Mouse (Mus musculus) erythroblast, embryonic 14.5 days (primary cell): ENCODE data around the gene Plekho2. TPM values are rescaled to one million over a fixed set of nuclear protein-coding genes. Genes with fewer than 3 reads are reported as not detected.

ENCODE experiments used
- H3K27me3 ChIP-seq: 2 replicates; pipeline ENCODE4 v1.6.1; 2012; ENCODE audit warnings: inconsistent platforms; ENCODE audit not compliant: control insufficient read depth
- H3K36me3 ChIP-seq: 2 replicates; pipeline ENCODE4 v1.6.1; 2012; ENCODE audit warnings: mild to moderate bottlenecking, inconsistent platforms; ENCODE audit not compliant: control insufficient read depth
- H3K4me1 ChIP-seq: 2 replicates; pipeline ENCODE4 v1.6.1; 2012; ENCODE audit warnings: inconsistent platforms; ENCODE audit not compliant: control insufficient read depth
- H3K4me3 ChIP-seq: replicated peaks from 2 replicates; pipeline ENCODE3; 2012; ENCODE audit warnings: moderate library complexity, mild to moderate bottlenecking, inconsistent platforms
- H3K9me3 ChIP-seq: 2 replicates; pipeline ENCODE4 v1.6.1; 2012; ENCODE audit warnings: low read length, inconsistent platforms, mixed read lengths; ENCODE audit not compliant: control insufficient read depth
- GATA1 ChIP-seq: IDR thresholded peaks from 2 replicates; pipeline ENCODE4 v1.6.1; 2012; ENCODE audit warnings: low read length, inconsistent platforms, mixed read lengths
- TAL1 ChIP-seq: IDR thresholded peaks from 3 replicates; pipeline ENCODE4 v1.6.1; 2012; ENCODE audit warnings: low read length, inconsistent platforms, mixed read lengths
- polyA plus RNA-seq: library from polyadenylated mRNA; stranded (reverse); fragments of >175 nt; gene quantifications from 2 replicates; pipeline ENCODE4 v1.2.3, GENCODE M21; 2012

Gene Plekho2
- polyA plus RNA-seq, 1 experiment = 11.7 TPM

- Histone ChIP-seq H3K4me3 (no peak overlapping the region), H3K27me3 (no peaks in the 10 kb centered on the region), H3K9me3 (no peaks in the 10 kb centered on the region), H3K36me3 (peaks cover 100% of the 10 kb centered on the region), H3K4me1 (peaks cover 90% of the 10 kb centered on the region)
- no peak for TF ChIP-seq TAL1
- TF ChIP-seq GATA1 = no peak
Observed at GRCm38 (mm10) chr9:65558806-65559205, 21.0 kb downstream of the Plekho2 start.

DNA sequence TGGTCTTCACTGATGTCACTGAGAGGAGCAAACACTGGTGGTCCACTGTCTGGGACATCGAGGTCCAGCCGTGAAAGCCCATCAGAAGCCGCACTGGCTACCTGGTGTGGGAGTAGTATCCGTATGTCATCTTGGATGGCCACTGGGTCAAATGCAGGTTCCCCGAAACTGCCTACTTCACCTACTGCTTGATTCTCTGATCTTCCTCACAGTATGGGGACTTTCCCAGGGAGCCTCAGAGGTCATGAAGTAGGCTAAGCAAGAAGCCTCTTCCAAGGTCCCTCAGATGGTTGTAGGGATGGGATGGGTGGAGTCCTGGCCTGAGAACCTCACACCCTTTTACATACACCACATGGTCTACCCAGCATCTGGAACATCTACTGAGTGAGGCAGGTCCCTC lies 22.9 kb downstream of the Plekho2 start:
- H3K4me3 ChIP-seq = no peak overlapping the region
- H3K27me3 ChIP-seq = no peaks in the 10 kb centered on the region
- H3K9me3 ChIP-seq = no peaks in the 10 kb centered on the region
- H3K36me3 ChIP-seq = peaks cover 100% of the 10 kb centered on the region
- H3K4me1 ChIP-seq = peaks cover 92% of the 10 kb centered on the region
- no peak for TF ChIP-seq TAL1
- no peak for TF ChIP-seq GATA1

- Histone ChIP-seq H3K9me3 (no peaks in the 10 kb centered on the region), H3K36me3 (peaks cover 100% of the 10 kb centered on the region), H3K4me3 (no peak overlapping the region), H3K27me3 (no peaks in the 10 kb centered on the region), H3K4me1 (peaks cover 92% of the 10 kb centered on the region)
- TF ChIP-seq TAL1 (no peak), GATA1 (no peak)
Observed at GRCm38 (mm10) chr9:65556349-65556748, 23.5 kb downstream of the Plekho2 start.

GRCm38 (mm10) chr9:65555621-65556020 lies 24.2 kb downstream of the Plekho2 start:
- Histone ChIP-seq H3K4me3 (peak overlapping the region; percentile 57), H3K27me3 (no peaks in the 10 kb centered on the region), H3K36me3 (peaks cover 100% of the 10 kb centered on the region), H3K4me1 (peaks cover 93% of the 10 kb centered on the region), H3K9me3 (no peaks in the 10 kb centered on the region)
- TF ChIP-seq GATA1 (no peak), TAL1 (no peak)

DNA sequence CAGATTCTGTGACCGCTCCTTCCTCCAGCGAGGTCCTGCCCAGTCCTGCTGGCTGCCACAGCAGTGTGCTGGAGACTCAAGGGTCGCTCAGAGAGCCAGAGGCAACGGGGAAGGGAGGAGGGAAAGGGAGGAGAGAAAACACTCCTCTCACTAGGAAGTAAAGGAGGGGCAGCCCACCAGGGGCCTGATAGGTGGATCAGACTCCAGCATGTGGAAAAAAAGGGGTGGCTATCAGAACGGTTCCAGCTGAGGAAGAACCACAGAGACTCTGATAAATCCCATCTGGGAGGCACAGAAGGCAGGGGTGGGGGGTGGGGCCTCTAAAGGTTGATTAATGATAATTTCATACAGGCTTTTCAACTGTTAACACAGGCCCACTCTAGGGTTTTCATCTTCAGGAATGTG lies 24.8 kb downstream of the Plekho2 start:
- peaks cover 93% of the 10 kb centered on the region for H3K4me1 ChIP-seq
- peaks cover 97% of the 10 kb centered on the region for H3K36me3 ChIP-seq
- TF ChIP-seq TAL1 = peak; percentile 76
- peak; percentile 75 for TF ChIP-seq GATA1
- H3K4me3 ChIP-seq = peak overlapping the region; percentile 57
- H3K27me3 ChIP-seq = no peaks in the 10 kb centered on the region
- H3K9me3 ChIP-seq = no peaks in the 10 kb centered on the region

DNA sequence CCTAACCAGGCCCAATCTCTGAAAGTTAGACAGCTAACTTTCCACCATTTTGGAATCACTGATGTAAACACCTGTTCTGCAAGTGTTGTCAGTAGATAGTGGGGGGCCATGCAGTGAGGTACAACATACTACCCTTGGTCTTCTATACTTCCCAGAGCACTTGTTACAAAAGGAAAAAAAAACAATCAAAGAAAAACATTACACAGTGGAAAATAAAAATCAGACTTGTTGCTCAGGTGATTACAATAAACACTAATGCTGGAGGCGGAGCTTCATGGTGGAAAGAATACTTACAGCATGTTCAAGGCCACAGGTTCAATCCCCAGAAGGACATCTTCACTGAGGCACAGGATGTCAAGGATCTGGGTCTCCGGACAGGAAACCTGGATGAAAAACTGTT lies 27.1 kb downstream of the Plekho2 start:
- peaks cover 81% of the 10 kb centered on the region for H3K36me3 ChIP-seq
- H3K4me1 ChIP-seq = peaks cover 96% of the 10 kb centered on the region
- no peak for TF ChIP-seq GATA1
- no peak for TF ChIP-seq TAL1
- H3K9me3 ChIP-seq = no peaks in the 10 kb centered on the region
- no peaks in the 10 kb centered on the region for H3K27me3 ChIP-seq
- no peak overlapping the region for H3K4me3 ChIP-seq

GRCm38 (mm10) chr9:65552141-65552540 lies 27.7 kb downstream of the Plekho2 start:
- Histone ChIP-seq H3K27me3 (no peaks in the 10 kb centered on the region), H3K9me3 (no peaks in the 10 kb centered on the region), H3K4me1 (peaks cover 95% of the 10 kb centered on the region), H3K4me3 (no peak overlapping the region), H3K36me3 (peaks cover 75% of the 10 kb centered on the region)
- TF ChIP-seq TAL1 (no peak), GATA1 (no peak)

- Histone ChIP-seq H3K4me3 (no peak overlapping the region), H3K4me1 (peaks cover 95% of the 10 kb centered on the region)
Observed at GRCm38 (mm10) chr9:65551035-65551434, 28.8 kb downstream of the Plekho2 start.

GRCm38 (mm10) chr9:65550079-65550831 lies 29.6 kb downstream of the Plekho2 start:
- H3K36me3 ChIP-seq = peaks cover 56% of the 10 kb centered on the region
- peaks cover 95% of the 10 kb centered on the region for H3K4me1 ChIP-seq
- no peaks in the 10 kb centered on the region for H3K9me3 ChIP-seq
- TF ChIP-seq GATA1 (no peak; the same call in 1 of the 2 replicates), TAL1 (no peak)
- H3K4me3 ChIP-seq = no peak overlapping the region
- H3K27me3 ChIP-seq = no peaks in the 10 kb centered on the region

More at GRCm38 (mm10) chr9:65551035-65551434, 28.8 kb downstream of the Plekho2 start:
- Histone ChIP-seq H3K9me3 (no peaks in the 10 kb centered on the region), H3K27me3 (no peaks in the 10 kb centered on the region), H3K36me3 (peaks cover 64% of the 10 kb centered on the region)
- TF ChIP-seq GATA1 (no peak), TAL1 (no peak)

DNA sequence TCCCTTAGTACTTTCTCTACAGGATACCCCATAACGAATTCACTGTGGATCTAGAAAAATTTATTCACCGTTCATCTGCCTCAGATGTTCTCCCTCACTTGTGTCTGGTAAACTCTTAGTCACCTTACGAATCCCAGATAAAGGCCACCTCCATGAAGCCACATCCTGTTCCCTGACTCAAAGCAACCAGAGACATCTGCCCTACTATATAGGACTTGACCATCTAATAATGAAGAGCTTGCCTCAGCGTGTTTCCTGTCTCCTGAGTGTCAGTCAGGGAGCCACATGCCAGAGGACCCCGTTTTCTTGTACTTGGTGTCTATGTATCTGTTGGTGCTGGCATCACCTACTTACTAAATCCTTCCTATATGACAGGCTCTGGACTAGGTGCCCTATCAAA lies 30.2 kb downstream of the Plekho2 start:
- Histone ChIP-seq H3K4me3 (no peak overlapping the region), H3K36me3 (peaks cover 50% of the 10 kb centered on the region), H3K9me3 (no peaks in the 10 kb centered on the region), H3K27me3 (no peaks in the 10 kb centered on the region), H3K4me1 (peaks cover 91% of the 10 kb centered on the region)
- TF ChIP-seq TAL1 (no peak), GATA1 (no peak)
